In genomic region chr6:84393519-84394231, GRCm38 (mm10) we compare ENCODE assay signal across 12 mouse cellular contexts.
DNase-seq lines count a peak whose midpoint lies in the region; ATAC-seq and TF ChIP-seq lines count a peak whose summit lies in the region.
"Had no signal": no experiment of that assay in that cellular context is flagged by ENCODE, and none has a peak within 500 bp of the region (broad histone marks: within the 10 kb centered on the region; RNA-seq: fewer than 3 reads in every experiment).

No protein-coding gene starts in this region.

- DNase-seq in heart, postnatal 0 days (ENCODE audit: low spot score), result no peak
- no peak for DNase-seq in heart, adult 11 months
- peak; percentile 36 for DNase-seq in MEL (ENCODE audit: low read depth, low spot score)
- peak in 1 of 3 experiments; percentile 5 for DNase-seq in liver, embryonic 14.5 days (ENCODE audit: low read depth in 3 of 3, low spot score in 3 of 3)
- DNase-seq in adrenal gland, adult 8-10 months, result no peak
- DNase-seq in adrenal gland, postnatal 25 days, result no peak
- DNase-seq: gastrocnemius, postnatal 10 days; thymus, adult 2 months had no signal

- no peak for TF ChIP-seq EP300 in heart, postnatal 0 days (IDR thresholded peaks at IDR 0.05; ENCODE audit: low read depth)
- TF ChIP-seq EP300 in MEL (IDR thresholded peaks at IDR 0.05; ENCODE audit: low read depth in 1 of 2, low read length in 2 of 2), result no peak
- no peak for TF ChIP-seq EP300 in liver, embryonic 14.5 days (IDR thresholded peaks at IDR 0.05; ENCODE audit: low read depth)

- peak; percentile 27; the same call in 1 of the 2 replicates for ATAC-seq in heart, postnatal 0 days (ENCODE audit: insufficient read depth, low read depth)
- ATAC-seq in erythroblast, adult 5-6 weeks (replicated peaks; ENCODE audit: low FRiP score, poor library complexity, severe bottlenecking), result peak; percentile 68
- ATAC-seq in liver, embryonic 14.5 days (ENCODE audit: insufficient read depth), result peak; percentile 65
- ATAC-seq in kidney, embryonic 15.5 days (replicated peaks; ENCODE audit: low FRiP score), result no peak
- ATAC-seq: midbrain, embryonic 13.5 days had no signal

- no peaks in the 10 kb centered on the region for H3K4me1 ChIP-seq in heart, postnatal 0 days (ENCODE audit: control insufficient read depth, insufficient read depth)
- H3K4me1 ChIP-seq in MEL (ENCODE audit: control insufficient read depth in 1 of 2, insufficient read depth in 2 of 2, low read length in 2 of 2), result peaks cover 0 to 11% of the 10 kb centered on the region in 2 experiments; a peak in 2 of 4 replicates
- peaks cover 9 to 20% of the 10 kb centered on the region in 2 experiments; a peak in 3 of 4 replicates for H3K4me1 ChIP-seq in liver, embryonic 14.5 days (replicated peaks; ENCODE audit: control insufficient read depth in 2 of 2, insufficient read depth in 2 of 2, low read length in 1 of 2)
- no peaks in the 10 kb centered on the region for H3K4me1 ChIP-seq in kidney, embryonic 15.5 days
- H3K4me1 ChIP-seq: midbrain, embryonic 13.5 days had no signal

- H3K9me3 ChIP-seq in heart, postnatal 0 days (replicated peaks; ENCODE audit: control insufficient read depth, low read length), result no peaks in the 10 kb centered on the region
- H3K9me3 ChIP-seq in MEL (replicated peaks; ENCODE audit: insufficient read depth, low read length), result no peaks in the 10 kb centered on the region
- no peaks in the 10 kb centered on the region for H3K9me3 ChIP-seq in liver, embryonic 14.5 days (ENCODE audit: control insufficient read depth, low read length)
- no peaks in the 10 kb centered on the region for H3K9me3 ChIP-seq in kidney, embryonic 15.5 days (replicated peaks)
- H3K9me3 ChIP-seq: limb, embryonic 15.5 days; midbrain, embryonic 13.5 days had no signal

- no peak overlapping the region for H3K27ac ChIP-seq in heart, postnatal 0 days (ENCODE audit: low read depth)
- no peak overlapping the region for H3K27ac ChIP-seq in MEL (ENCODE audit: control insufficient read depth, low read depth, low read length)
- H3K27ac ChIP-seq in liver, embryonic 14.5 days, result no peak overlapping the region; the same call in 1 of the 2 replicates
- no peak overlapping the region for H3K27ac ChIP-seq in kidney, embryonic 15.5 days
- H3K27ac ChIP-seq: limb, embryonic 15.5 days; midbrain, embryonic 13.5 days had no signal

- no peak for TF ChIP-seq CTCF in heart, postnatal 0 days (IDR thresholded peaks at IDR 0.05; ENCODE audit: low read depth)
- TF ChIP-seq CTCF in MEL (IDR thresholded peaks at IDR 0.05 in 2 of 3, conservative IDR thresholded peaks at IDR 0.05 in 1 of 3; ENCODE audit: control insufficient read depth in 1 of 3, insufficient read depth in 1 of 3, low read depth in 2 of 3, low read length in 3 of 3, poor library complexity in 1 of 3, severe bottlenecking in 1 of 3), result no peak
- TF ChIP-seq CTCF in liver, embryonic 14.5 days (IDR thresholded peaks at IDR 0.05; ENCODE audit: low read depth), result no peak

- 35% methylated on average over 9 of the region's 9 CpGs for WGBS in heart, postnatal 0 days
- 29% methylated on average over 9 of the region's 9 CpGs for WGBS in liver, embryonic 14.5 days (ENCODE audit: insufficient replicate concordance)
- WGBS in kidney, embryonic 15.5 days, result 70% methylated on average over 9 of the region's 9 CpGs

- TF ChIP-seq RAD21 in MEL (IDR thresholded peaks at IDR 0.05; ENCODE audit: low read depth, low read length), result no peak

- no peaks in the 10 kb centered on the region for H3K36me3 ChIP-seq in heart, postnatal 0 days (replicated peaks; ENCODE audit: control insufficient read depth, insufficient read depth, low read length)
- no peaks in the 10 kb centered on the region for H3K36me3 ChIP-seq in MEL (ENCODE audit: control insufficient read depth in 1 of 2, insufficient read depth in 2 of 2, low read length in 2 of 2)
- no peaks in the 10 kb centered on the region for H3K36me3 ChIP-seq in liver, embryonic 14.5 days (replicated peaks; ENCODE audit: control insufficient read depth, insufficient read depth, low read depth)
- no peaks in the 10 kb centered on the region for H3K36me3 ChIP-seq in kidney, embryonic 15.5 days
- H3K36me3 ChIP-seq: limb, embryonic 15.5 days; midbrain, embryonic 13.5 days had no signal

- H3K79me2 ChIP-seq in MEL (ENCODE audit: control insufficient read depth, insufficient read depth, low read length, poor library complexity), result no peaks in the 10 kb centered on the region

- no peak overlapping the region for H3K4me3 ChIP-seq in heart, postnatal 0 days (ENCODE audit: low read depth, low read length)
- H3K4me3 ChIP-seq in MEL (ENCODE audit: control insufficient read depth in 1 of 2, insufficient read depth in 1 of 2, low read depth in 2 of 2, low read length in 2 of 2), result peak overlapping the region in 1 of 2 experiments; percentile 54; a peak in 2 of 4 replicates
- no peak overlapping the region for H3K4me3 ChIP-seq in liver, embryonic 14.5 days (ENCODE audit: insufficient read depth in 1 of 2, low read depth in 2 of 2, low read length in 2 of 2)
- H3K4me3 ChIP-seq in kidney, embryonic 15.5 days (replicated peaks), result no peak overlapping the region
- H3K4me3 ChIP-seq: limb, embryonic 15.5 days; midbrain, embryonic 13.5 days had no signal

- H3K9ac ChIP-seq in heart, postnatal 0 days (replicated peaks; ENCODE audit: low read depth, low read length), result no peak overlapping the region
- no peak overlapping the region for H3K9ac ChIP-seq in MEL (ENCODE audit: control insufficient read depth, low read depth, low read length, poor library complexity, severe bottlenecking)
- H3K9ac ChIP-seq in liver, embryonic 14.5 days (replicated peaks), result no peak overlapping the region
- H3K9ac ChIP-seq in kidney, embryonic 15.5 days, result no peak overlapping the region
- H3K9ac ChIP-seq: limb, embryonic 15.5 days; midbrain, embryonic 13.5 days had no signal

- TF ChIP-seq POLR2A in MEL (IDR thresholded peaks at IDR 0.05; ENCODE audit: control insufficient read depth in 1 of 2, insufficient read depth in 1 of 2, low read depth in 1 of 2, low read length in 2 of 2, poor library complexity in 1 of 2), result no peak

- no peak overlapping the region for H3K4me2 ChIP-seq in heart, postnatal 0 days (ENCODE audit: low read depth, low read length)
- peak overlapping the region; percentile 49 for H3K4me2 ChIP-seq in liver, embryonic 14.5 days (ENCODE audit: low read depth)
- H3K4me2 ChIP-seq in kidney, embryonic 15.5 days, result no peak overlapping the region
- H3K4me2 ChIP-seq: limb, embryonic 15.5 days; midbrain, embryonic 13.5 days had no signal

- peaks cover 14% of the 10 kb centered on the region for H3K27me3 ChIP-seq in heart, postnatal 0 days (ENCODE audit: control insufficient read depth, insufficient read depth, low read length)
- peaks cover 0 to 2% of the 10 kb centered on the region in 2 experiments; a peak in 2 of 4 replicates for H3K27me3 ChIP-seq in MEL (ENCODE audit: control insufficient read depth in 1 of 2, insufficient read depth in 2 of 2, low read length in 2 of 2)
- H3K27me3 ChIP-seq in liver, embryonic 14.5 days (ENCODE audit: control insufficient read depth, insufficient read depth, low read length), result no peaks in the 10 kb centered on the region
- H3K27me3 ChIP-seq in kidney, embryonic 15.5 days, result peaks cover 74% of the 10 kb centered on the region
- H3K27me3 ChIP-seq: midbrain, embryonic 13.5 days had no signal

TF ChIP-seq in MEL, 35 proteins besides CTCF, POLR2A, EP300 and RAD21:
- TF ChIP-seq ZKSCAN1 (IDR thresholded peaks at IDR 0.05; ENCODE audit: low read depth, low read length), result no peak
- 0 out of 2 replicates have a peak, but pooled peaks have one; percentile 18 for TF ChIP-seq NRF1 (IDR thresholded peaks at IDR 0.05; ENCODE audit: insufficient read depth, low read depth, low read length, poor library complexity, severe bottlenecking)
